ENCODE assay signal across 11 mouse cellular contexts in the genomic region with DNA sequence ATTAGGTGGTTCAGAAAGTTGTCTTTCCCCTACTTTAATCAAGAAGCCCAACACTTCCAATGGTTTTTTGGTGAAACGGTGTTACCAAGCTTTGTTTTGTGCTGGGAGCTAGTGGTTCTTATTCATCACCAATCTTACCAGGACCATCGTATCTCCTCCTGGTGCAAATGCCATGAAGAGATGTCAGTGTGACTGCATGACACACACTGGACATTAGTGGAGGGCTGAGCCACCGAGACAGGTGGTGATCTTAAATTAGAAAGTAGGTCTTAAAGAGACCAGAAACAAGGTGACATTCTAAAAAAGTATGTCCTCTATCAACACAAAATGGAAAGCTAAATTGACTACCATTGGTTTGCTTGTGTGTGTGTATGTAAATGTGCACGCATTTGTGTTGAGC. TPM values are rescaled to one million over a fixed set of nuclear protein-coding genes. Genes with fewer than 3 reads are reported as not detected.
DNase-seq lines count a peak whose midpoint lies in the region; ATAC-seq and TF ChIP-seq lines count a peak whose summit lies in the region.
"Had no signal": no experiment of that assay in that cellular context is flagged by ENCODE, and none has a peak within 500 bp of the region (broad histone marks: within the 10 kb centered on the region; RNA-seq: fewer than 3 reads in every experiment).

No protein-coding gene starts in this region.

- no peaks in the 10 kb centered on the region for H3K9me3 ChIP-seq in embryonic facial prominence, embryonic 14.5 days (ENCODE audit: control insufficient read depth, low read length)
- no peaks in the 10 kb centered on the region for H3K9me3 ChIP-seq in midbrain, embryonic 10.5 days (replicated peaks)
- H3K9me3 ChIP-seq: limb, embryonic 15.5 days had no signal

- no peaks in the 10 kb centered on the region for H3K36me3 ChIP-seq in embryonic facial prominence, embryonic 14.5 days (ENCODE audit: control insufficient read depth, insufficient read depth, low read length)
- 0 out of 2 replicates have a peak, but pooled peaks cover 7% of the 10 kb centered on the region for H3K36me3 ChIP-seq in midbrain, embryonic 10.5 days
- H3K36me3 ChIP-seq: limb, embryonic 15.5 days had no signal

- no peak overlapping the region for H3K27ac ChIP-seq in bone marrow, adult 2 months (ENCODE audit: control insufficient read depth, insufficient read depth, low read depth, low read length, poor library complexity)
- no peak overlapping the region for H3K27ac ChIP-seq in embryonic facial prominence, embryonic 14.5 days (replicated peaks; ENCODE audit: low read depth, low read length)
- H3K27ac ChIP-seq in midbrain, embryonic 10.5 days (replicated peaks): no peak overlapping the region
- H3K27ac ChIP-seq: limb, embryonic 15.5 days had no signal

- no peak overlapping the region for H3K9ac ChIP-seq in embryonic facial prominence, embryonic 14.5 days (ENCODE audit: low read depth, low read length)
- H3K9ac ChIP-seq: limb, embryonic 15.5 days had no signal

- peak; percentile 51 for DNase-seq in gastrocnemius, adult 18-20 months (ENCODE audit: low spot score)
- DNase-seq in gastrocnemius, postnatal 4 days (ENCODE audit: low spot score in 2 of 2): no peak
- DNase-seq in embryonic facial prominence, embryonic 14.5 days (ENCODE audit: low spot score): no peak
- DNase-seq in midbrain, embryonic 10.5 days (ENCODE audit: low spot score): no peak
- DNase-seq in frontal cortex, postnatal 10 days (ENCODE audit: low spot score in 2 of 2): no peak
- DNase-seq in kidney, postnatal 4 days: no peak
- DNase-seq: right cerebral cortex, postnatal 14 days; thymus, adult 2 months had no signal

- peak overlapping the region; percentile 94 for H3K4me2 ChIP-seq in embryonic facial prominence, embryonic 14.5 days (ENCODE audit: low read depth, low read length)

- no peaks in the 10 kb centered on the region for H3K4me1 ChIP-seq in bone marrow, adult 2 months (ENCODE audit: control insufficient read depth, insufficient read depth, low read length)
- 0 out of 2 replicates have a peak, but pooled peaks cover under 1% of the 10 kb centered on the region for H3K4me1 ChIP-seq in embryonic facial prominence, embryonic 14.5 days (ENCODE audit: control insufficient read depth, insufficient read depth, low read length)
- H3K4me1 ChIP-seq in midbrain, embryonic 10.5 days: peaks cover 30% of the 10 kb centered on the region

- WGBS in bone marrow, adult 2 months: 76% methylated on average over 4 of the region's 4 CpGs
- WGBS in embryonic facial prominence, embryonic 14.5 days: 96% methylated on average over 4 of the region's 4 CpGs
- 91% methylated on average over 4 of the region's 4 CpGs for WGBS in midbrain, embryonic 10.5 days

- no peak for TF ChIP-seq CTCF in bone marrow, adult 2 months (IDR thresholded peaks at IDR 0.05; ENCODE audit: control insufficient read depth, insufficient read depth, low read length)

- no peaks in the 10 kb centered on the region; the same call in 1 of the 2 replicates for H3K27me3 ChIP-seq in embryonic facial prominence, embryonic 14.5 days (replicated peaks; ENCODE audit: control insufficient read depth, insufficient read depth, low read length)
- peaks cover 25% of the 10 kb centered on the region for H3K27me3 ChIP-seq in midbrain, embryonic 10.5 days (ENCODE audit: low read depth, poor library complexity, severe bottlenecking)

- ATAC-seq in embryonic facial prominence, embryonic 14.5 days (ENCODE audit: low read depth): no peak
- no peak for ATAC-seq in megakaryocyte-erythroid progenitor cell, adult 5-6 weeks (replicated peaks; ENCODE audit: low FRiP score, low TSS enrichment, poor library complexity, severe bottlenecking)

- peak overlapping the region; percentile 22 for H3K4me3 ChIP-seq in bone marrow, adult 2 months (replicated peaks; ENCODE audit: control insufficient read depth, low read depth, low read length)
- H3K4me3 ChIP-seq in embryonic facial prominence, embryonic 14.5 days (ENCODE audit: low read depth, low read length): no peak overlapping the region
- peak overlapping the region; percentile 81; the same call in 1 of the 2 replicates for H3K4me3 ChIP-seq in midbrain, embryonic 10.5 days

- no peak for TF ChIP-seq POLR2A in bone marrow, adult 2 months (IDR thresholded peaks at IDR 0.05; ENCODE audit: borderline replicate concordance, control insufficient read depth, low read depth, low read length)

RNA-seq across cellular contexts. Expression of gene Epdr1, which starts 1.6 kb away (rescaled TPM):
- 100 to 1,000 TPM; 111 to 112 TPM for total RNA-seq in gastrocnemius, adult 18-20 months (2021)
- total RNA-seq in gastrocnemius, postnatal 4 days (2021): 10 to 100 TPM; 35.9 to 44.4 TPM
- 3.1 and 11.8 TPM in 2 replicates for polyA plus RNA-seq in bone marrow, adult 2 months (2011; ENCODE audit: insufficient read depth, insufficient read length, low replicate concordance, missing spikeins)
- polyA plus RNA-seq in embryonic facial prominence, embryonic 14.5 days (2014; fragmentation: Nextera tagmentation; extraction: Ambion mirVana): 36.9 and 39.4 TPM in 2 replicates
- 19.8 and 23.0 TPM in 2 replicates for polyA plus RNA-seq in midbrain, embryonic 10.5 days (2016; fragmentation: Nextera tagmentation; extraction: Ambion mirVana)
- total RNA-seq in megakaryocyte-erythroid progenitor cell, adult 5-6 weeks (2014; fragmentation: Nextera tagmentation): 68.9 and 85.9 TPM in 2 replicates
- 47.4 and 53.6 TPM in 2 replicates for total RNA-seq in megakaryocyte-erythroid progenitor cell, adult 5-6 weeks (2017)

RNA-seq across cellular contexts. Expression of gene Sfrp4, which starts 4.8 kb away (rescaled TPM):
- total RNA-seq in gastrocnemius, adult 18-20 months (2021): 1 to 10 TPM; 1.8 to 3.6 TPM
- 10 to 100 TPM; 44.5 to 45.8 TPM for total RNA-seq in gastrocnemius, postnatal 4 days (2021)
- polyA plus RNA-seq in bone marrow, adult 2 months (2011; ENCODE audit: insufficient read depth, insufficient read length, low replicate concordance, missing spikeins): 18.8 and 22.8 TPM in 2 replicates
- 20.8 and 25.6 TPM in 2 replicates for polyA plus RNA-seq in embryonic facial prominence, embryonic 14.5 days (2014; fragmentation: Nextera tagmentation; extraction: Ambion mirVana)
- polyA plus RNA-seq in midbrain, embryonic 10.5 days (2016; fragmentation: Nextera tagmentation; extraction: Ambion mirVana): 0.81 and 3.0 TPM in 2 replicates
- 7.3 and 8.3 TPM in 2 replicates for total RNA-seq in megakaryocyte-erythroid progenitor cell, adult 5-6 weeks (2014; fragmentation: Nextera tagmentation)
- 2.3 and 2.4 TPM in 2 replicates for total RNA-seq in megakaryocyte-erythroid progenitor cell, adult 5-6 weeks (2017)

Comparison
In these comparisons a context has a peak if more than half of its experiments do, and no peak if none do; other contexts are left out.
1. RNA of gene Sfrp4, which starts 4.8 kb away (total RNA-seq): 44.5 to 45.8 TPM in gastrocnemius, postnatal 4 days; 2.3 to 8.3 TPM in megakaryocyte-erythroid progenitor cell, adult 5-6 weeks and 1.8 to 3.6 TPM in gastrocnemius, adult 18-20 months; every median in the first group is over 4 times any median in the second.